Mouse (Mus musculus) left cerebral cortex, adult 9 months (tissue): ENCODE measurements around the gene Pld1.

Source experiments
- DNase-seq, 2 experiments: peaks; one replicate each; pipeline ENCODE4 v3.0.0; 2022; ENCODE audit warnings: low spot score in 2 of 2

Gene Pld1

GRCm38 (mm10) chr3:28158006-28158405 lies 219.5 kb downstream of the Pld1 start:
- DNase-seq, result no peak

DNA sequence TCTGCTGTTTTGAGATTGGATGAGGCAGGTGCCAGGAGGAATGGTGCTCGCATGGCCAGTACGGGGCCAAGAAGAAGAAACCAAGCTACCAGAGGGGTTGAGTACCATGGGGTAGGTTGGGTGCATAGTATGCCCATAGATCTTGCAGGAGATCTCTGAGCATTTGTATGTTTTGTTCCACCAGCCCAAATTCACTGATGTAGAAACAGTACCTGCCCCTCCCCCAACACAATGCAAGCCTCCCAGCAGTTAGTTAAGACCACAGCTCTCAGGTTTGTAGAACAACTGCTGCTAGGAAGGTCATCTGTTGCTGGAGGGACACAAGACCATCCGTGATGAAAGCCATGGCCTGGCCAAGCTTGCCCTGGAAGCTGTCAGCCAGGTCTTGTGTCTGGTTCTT lies 220.4 kb downstream of the Pld1 start:
- DNase-seq, result no peak

DNA sequence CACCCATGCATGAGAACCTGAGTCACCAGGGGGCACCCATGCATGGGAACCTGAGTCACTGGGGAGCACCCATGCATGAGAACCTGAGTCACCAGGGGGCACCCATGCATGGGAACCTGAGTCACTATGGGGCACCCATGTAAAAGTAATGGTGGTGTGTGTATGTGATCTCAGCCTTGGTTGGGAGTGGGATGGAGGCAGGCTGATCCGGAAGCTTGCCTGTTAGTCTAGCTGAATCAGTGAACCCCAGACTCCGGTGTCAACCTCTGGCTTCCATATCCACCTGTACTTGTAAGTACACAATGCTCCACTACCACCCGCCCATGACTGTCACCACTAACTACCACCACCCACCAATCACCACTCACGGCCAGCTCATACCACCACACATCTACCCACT lies 223.9 kb downstream of the Pld1 start:
- DNase-seq, result no peak

GRCm38 (mm10) chr3:28164678-28165077 lies 226.2 kb downstream of the Pld1 start:
- DNase-seq, result no peak

GRCm38 (mm10) chr3:28165598-28165997 lies 227.1 kb downstream of the Pld1 start:
- peak in 1 of 2 experiments; percentile 82 for DNase-seq

GRCm38 (mm10) chr3:28167796-28168505 lies 229.5 kb downstream of the Pld1 start:
- no peak for DNase-seq

- peak in 1 of 2 experiments; percentile 27 for DNase-seq
Measured at GRCm38 (mm10) chr3:28170911-28171618, 232.6 kb downstream of the Pld1 start.

- peak; percentile 86 to 92 for DNase-seq
Measured at GRCm38 (mm10) chr3:28175997-28176967, 237.8 kb downstream of the Pld1 start.

- DNase-seq, result no peak
Measured at GRCm38 (mm10) chr3:28178333-28178732, 239.8 kb downstream of the Pld1 start.
